Mouse (Mus musculus) embryo, embryonic 11.5 days (tissue): ENCODE data around the gene Gria3.

Experiments used
- DNase-seq: peaks from one replicate; pipeline ENCODE4 v3.0.0-alpha.2; 2012; ENCODE audit warnings: low read depth, low spot score

Gene Gria3

GRCm38 (mm10) chrX:41564898-41565297, 164.2 kb downstream of the Gria3 start:
- no peak for DNase-seq

DNA sequence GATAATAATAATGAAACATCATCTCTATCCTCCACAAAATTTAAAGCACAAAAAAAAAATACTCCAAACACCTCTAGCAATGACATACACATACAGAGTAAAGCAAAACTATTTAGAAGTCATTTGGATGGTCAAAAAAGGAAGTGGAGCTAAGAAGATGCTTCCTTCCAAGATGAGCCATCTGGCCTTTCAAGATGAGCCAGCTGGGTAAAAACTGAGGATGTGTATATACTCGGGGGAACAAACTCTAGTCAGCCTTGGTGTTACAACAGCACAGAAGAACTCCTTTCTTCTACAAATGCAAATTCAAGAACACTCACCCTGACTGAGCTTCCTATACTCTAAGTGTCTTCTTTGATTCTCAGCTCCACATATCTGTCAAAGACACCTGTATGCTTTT, 172.4 kb downstream of the Gria3 start:
- no peak for DNase-seq

DNA sequence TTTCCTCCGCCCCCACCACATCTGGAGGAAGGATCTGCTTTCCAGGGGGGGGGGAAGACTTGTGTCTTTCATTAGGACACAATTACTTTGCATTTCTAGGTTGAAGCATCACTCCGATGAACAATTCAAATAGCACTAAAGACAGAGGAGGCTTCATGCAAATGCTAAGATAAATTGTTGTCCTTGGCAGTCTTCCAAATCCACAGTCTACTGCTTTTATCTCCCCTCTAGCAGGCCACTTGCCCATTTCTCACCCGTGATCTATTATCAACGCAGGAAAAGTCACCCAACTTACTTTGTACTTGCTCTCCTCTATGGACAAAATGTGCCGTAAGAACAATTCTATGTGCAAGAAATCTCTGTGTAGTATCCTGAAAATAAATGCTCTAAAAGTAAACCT, 178.1 kb downstream of the Gria3 start:
- DNase-seq, result no peak

- DNase-seq, result no peak
Observed at GRCm38 (mm10) chrX:41587692-41588091, 187.0 kb downstream of the Gria3 start.

GRCm38 (mm10) chrX:41607181-41607580, 206.5 kb downstream of the Gria3 start:
- DNase-seq, result no peak

DNA sequence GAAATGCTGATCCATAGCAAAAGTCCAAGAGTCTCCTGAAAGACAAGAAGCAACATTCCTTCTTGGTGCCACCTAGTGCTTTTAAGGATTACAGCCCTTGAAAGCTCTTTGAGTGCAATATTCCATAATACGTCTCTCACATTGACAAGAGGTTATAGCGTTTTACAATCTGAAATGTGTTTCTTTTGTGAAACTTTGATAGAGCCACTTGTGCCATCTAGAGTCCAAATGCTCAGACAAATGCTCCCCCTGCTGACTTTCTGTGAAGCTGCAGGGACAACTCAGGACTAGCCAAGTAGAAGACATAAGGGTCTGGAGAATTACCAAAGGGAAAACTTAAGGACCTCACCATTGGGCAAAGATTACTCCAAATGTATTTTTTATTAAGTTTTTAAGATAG, 214.3 kb downstream of the Gria3 start:
- peak; percentile 20 for DNase-seq

DNA sequence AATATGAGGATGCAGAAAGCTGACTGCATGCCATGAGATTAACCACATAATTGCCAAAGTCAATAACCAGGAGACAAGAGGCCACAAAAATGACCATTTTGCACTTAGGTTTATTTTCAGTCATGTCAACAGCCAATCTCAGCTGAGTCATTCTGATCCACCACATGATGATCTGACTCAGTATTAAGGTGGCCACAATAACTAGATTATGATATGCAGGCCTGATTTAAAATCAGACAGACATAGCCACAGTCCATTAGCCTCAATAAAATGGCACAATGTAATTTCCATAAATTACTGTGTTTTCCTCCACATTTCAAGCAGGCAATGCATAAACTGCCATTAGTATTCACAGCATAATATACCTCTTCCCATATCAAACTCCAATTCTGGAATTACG, 216.3 kb downstream of the Gria3 start:
- DNase-seq, result no peak

DNA sequence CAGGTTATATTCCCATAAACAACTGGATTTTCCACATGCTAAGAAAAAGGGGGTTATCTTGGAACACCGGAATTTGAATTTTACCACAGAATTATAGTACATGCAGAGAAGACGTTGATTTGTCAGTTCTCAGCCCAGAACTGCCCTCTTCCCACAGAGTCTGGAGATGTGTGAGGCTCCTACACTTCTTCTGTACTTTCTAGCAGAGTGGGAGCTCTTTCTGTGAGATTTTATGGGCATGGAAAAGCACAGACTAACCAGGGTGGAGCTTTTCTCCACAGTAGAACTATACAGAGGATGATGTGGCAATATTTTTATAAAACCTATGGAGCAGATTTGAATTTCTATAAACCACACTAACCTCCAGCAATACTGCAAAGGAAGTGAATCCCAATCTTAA, 217.7 kb downstream of the Gria3 start:
- no peak for DNase-seq

- DNase-seq, result no peak
Observed at GRCm38 (mm10) chrX:41633576-41633975, 232.9 kb downstream of the Gria3 start.

GRCm38 (mm10) chrX:41644954-41645353, 244.3 kb downstream of the Gria3 start:
- no peak for DNase-seq

GRCm38 (mm10) chrX:41657791-41658190, 257.1 kb downstream of the Gria3 start:
- DNase-seq, result no peak

DNA sequence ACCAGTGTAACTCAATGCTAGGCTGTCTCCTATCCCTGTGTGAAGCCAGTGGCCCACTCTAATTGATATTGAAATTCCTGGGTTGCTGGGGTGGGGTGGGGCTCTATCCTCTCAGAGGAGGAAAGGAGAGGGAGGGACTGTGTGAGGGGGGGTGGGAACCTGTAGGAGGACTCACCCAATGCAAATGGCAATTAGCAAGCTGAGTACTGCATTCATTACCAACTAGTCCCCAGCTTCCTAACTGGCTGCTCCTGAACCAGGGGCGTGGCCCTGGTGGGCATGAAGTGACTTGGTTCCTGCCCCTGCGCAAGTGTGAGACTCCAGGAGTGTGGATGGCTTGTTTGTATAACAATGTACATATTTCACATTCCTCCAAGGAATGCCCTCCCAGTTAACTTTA, 288.2 kb downstream of the Gria3 start:
- DNase-seq, result no peak

DNA sequence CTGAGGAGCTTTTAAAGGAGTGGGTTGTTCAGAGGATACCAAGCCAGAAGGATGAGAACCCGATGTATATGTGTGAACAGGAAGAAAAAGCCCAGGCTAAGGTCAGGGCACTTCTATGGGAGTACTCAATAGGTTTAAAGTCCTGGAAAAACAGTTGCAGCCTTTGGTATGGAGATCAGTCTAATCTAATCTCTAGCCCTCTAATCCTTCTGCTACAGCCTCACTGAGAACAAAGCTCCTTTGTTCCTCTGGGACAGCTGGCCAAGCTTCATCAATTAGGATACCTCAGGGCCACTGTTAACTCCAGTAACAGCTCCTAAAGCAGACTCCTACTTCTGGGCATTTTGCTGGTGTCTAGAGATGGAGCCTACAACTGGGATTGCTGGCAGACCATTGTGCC, 291.4 kb downstream of the Gria3 start:
- no peak for DNase-seq
